Mouse (Mus musculus) Patski (cell line): ENCODE results near the gene Irx3. TPM values are rescaled to one million over a fixed set of nuclear protein-coding genes. Genes with fewer than 3 reads are reported as not detected.

Experiments used
- ATAC-seq: fragments of 100-300 bp; one replicate; pipeline ENCODE4 v1.8.0; 2021
- CTCF ChIA-PET: fragments of 350-600 bp; sonication (Branson Sonifier 250); formaldehyde crosslinking; loops from one replicate; lab custom pipeline; 2022; ENCODE audit warnings: inconsistent platforms; lab: Charles Lee
- POLR2A ChIA-PET: fragments of 350-600 bp; sonication (Branson Sonifier 250); formaldehyde crosslinking; loops from one replicate; lab custom pipeline; 2022; ENCODE audit warnings: antibody characterized with exemption, inconsistent platforms; lab: Charles Lee
- DNase-seq: peaks from one replicate; pipeline ENCODE4 v3.0.0-alpha.2; 2011; ENCODE audit warnings: low read depth, low spot score
- H3K27me3 ChIP-seq: fragments of 371-371 bp; one replicate; pipeline ENCODE4 v1.5.1; 2021
- CTCF ChIP-seq: fragments of 100-300 bp; IDR thresholded peaks from one replicate; pipeline ENCODE4 v1.5.1; 2021
- in situ Hi-C: fragments of 300-500 bp; cut with MboI; formaldehyde crosslinking; loops from 3 replicates; pipeline ENCODE4 v1.11.1; 2018; ENCODE audit warnings: low pct_unique_long_range_greater_than_20kb, mixed read lengths
- polyA plus RNA-seq: library from polyadenylated mRNA; unstranded; gene quantifications from one replicate; pipeline ENCODE4 v1.2.3, GENCODE M21; 2021

Irx3 gene
- polyA plus RNA-seq, 1 experiment from 2014 or later = 64.4 TPM

DNA sequence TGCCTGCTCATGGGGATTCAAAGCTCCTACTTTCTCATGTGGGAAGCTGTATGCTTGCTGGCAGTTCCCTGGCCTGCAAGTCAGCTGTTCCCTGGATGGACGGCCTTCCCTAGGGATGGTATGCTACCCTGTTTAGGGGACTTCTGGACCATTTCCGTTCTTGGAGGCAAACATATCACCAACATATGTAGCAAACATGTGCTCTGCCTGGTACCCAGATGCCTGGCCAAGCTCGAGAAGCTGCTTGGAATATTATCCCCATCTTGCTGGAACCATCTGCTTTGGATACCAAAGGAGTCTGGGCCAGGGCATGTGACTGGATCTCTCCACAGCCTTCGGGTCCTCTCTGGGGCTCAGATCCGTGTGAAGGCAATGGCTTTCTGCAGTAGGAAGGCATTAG lies 52.5 kb downstream of the Irx3 start:
- POLR2A ChIA-PET = interaction anchor here (0.9 kb wide), 1 partner anchor 23 kb away, joined by 3 read pairs; no protein-coding TSS in a partner anchor
- in situ Hi-C loops = no loop called here
- ATAC-seq (no peak), DNase-seq (no peak)
- TF ChIP-seq CTCF = no peak
- CTCF ChIA-PET = interaction anchor here (1.8 kb wide), 1 partner anchor 217 kb away, joined by 4 read pairs; no protein-coding TSS in a partner anchor
- H3K27me3 ChIP-seq = no peaks in the 10 kb centered on the region
